Mouse (Mus musculus) thymus, adult 18-20 months (tissue): ENCODE measurements around the gene Golph3l.
A peak's percentile ranks its signal among the peaks of the same experiment; 100 is the strongest.

Experiments used
- DNase-seq, 2 experiments: peaks; one replicate each; pipeline ENCODE4 v3.0.0; 2022; ENCODE audit warnings: mixed read lengths in 2 of 2

Gene Golph3l

DNA sequence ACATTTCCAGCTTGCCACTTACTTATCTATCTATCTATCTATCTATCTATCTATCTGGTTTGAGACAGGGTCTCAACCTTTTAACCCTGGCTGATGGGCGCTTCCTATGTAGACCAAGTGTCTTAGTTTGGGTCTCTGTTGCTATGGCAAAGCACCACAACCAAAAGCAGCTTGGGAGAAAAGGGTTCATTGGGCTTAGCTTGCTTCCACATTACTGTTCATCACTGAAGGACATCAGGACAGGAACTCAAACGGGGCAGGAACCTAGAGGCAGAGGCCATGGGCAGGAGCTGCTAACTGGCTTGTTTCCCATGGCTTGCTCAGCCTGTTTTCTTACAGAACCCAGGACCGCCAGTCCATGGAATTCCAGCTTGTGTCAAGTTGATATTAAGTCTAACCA, 68.4 kb downstream of the Golph3l start:
- DNase-seq: no peak

GRCm38 (mm10) chr3:95657711-95658110, 69.0 kb downstream of the Golph3l start:
- DNase-seq: no peak

DNA sequence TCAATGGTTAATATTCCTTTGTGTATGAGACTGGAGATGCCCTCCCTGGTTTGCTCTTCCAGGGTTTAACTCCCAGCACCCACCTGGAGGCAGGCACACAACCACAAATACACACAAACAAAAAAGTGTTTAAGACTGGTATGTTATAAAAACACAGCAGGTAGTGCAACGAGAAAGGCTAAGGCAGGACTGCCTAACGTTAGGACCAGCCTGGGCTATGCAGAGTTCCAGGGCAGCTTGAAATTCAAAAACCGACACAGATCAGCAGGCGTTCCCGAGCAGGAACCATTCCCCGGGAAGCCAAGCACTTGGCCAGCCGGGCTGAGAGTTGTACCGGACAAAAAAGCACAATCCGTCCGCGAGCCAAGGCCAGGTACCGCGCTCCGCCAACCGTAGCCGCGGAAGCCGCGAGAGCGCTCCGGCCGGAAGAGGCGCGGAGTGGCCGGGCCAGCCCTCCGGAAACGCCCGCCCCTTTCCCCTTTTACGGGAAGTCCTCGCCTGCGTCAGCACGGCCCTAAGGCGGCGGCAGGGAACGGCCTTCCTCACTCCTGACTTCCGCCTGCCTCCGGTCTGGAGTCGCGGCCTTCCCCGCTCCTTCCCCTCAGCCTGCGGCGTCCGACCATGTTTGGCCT, 69.6 kb downstream of the Golph3l start, which contains the start of gene Mcl1:
TSS of gene Mcl1 (plus strand) at position 553 of the 632 bp plus-strand sequence.
- DNase-seq: peak; percentile 90 to 91

- DNase-seq: peak; percentile 71 to 86
Measured at GRCm38 (mm10) chr3:95658868-95659712, 70.4 kb downstream of the Golph3l start.

GRCm38 (mm10) chr3:95659948-95660347, 71.2 kb downstream of the Golph3l start:
- DNase-seq: no peak

GRCm38 (mm10) chr3:95660788-95661478, 72.2 kb downstream of the Golph3l start:
- DNase-seq: no peak

- no peak for DNase-seq
Measured at GRCm38 (mm10) chr3:95661945-95662715, 73.4 kb downstream of the Golph3l start.

GRCm38 (mm10) chr3:95662724-95663449, 74.2 kb downstream of the Golph3l start:
- DNase-seq: no peak

DNA sequence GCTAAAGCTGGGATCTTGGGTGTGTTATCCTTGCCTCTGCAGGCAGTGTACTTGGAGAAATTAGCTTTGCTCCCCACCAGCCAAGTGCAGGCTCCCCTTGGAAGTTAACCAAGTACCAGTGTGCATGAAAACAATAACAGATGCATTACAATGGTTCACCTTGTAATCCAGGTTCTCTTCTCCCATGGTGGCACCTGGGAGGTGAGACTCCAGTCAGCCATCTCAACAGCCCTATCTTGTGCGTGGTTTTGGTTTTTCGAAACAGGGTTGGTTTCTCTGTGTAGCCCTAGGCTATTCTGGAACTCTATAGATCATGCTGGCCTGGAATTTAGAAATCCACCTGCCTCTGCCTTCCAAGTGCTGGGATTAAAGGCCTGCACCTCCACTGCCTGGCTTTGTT, 74.8 kb downstream of the Golph3l start:
- DNase-seq: no peak

- DNase-seq: no peak
Measured at GRCm38 (mm10) chr3:95663969-95664608, 75.4 kb downstream of the Golph3l start.

DNA sequence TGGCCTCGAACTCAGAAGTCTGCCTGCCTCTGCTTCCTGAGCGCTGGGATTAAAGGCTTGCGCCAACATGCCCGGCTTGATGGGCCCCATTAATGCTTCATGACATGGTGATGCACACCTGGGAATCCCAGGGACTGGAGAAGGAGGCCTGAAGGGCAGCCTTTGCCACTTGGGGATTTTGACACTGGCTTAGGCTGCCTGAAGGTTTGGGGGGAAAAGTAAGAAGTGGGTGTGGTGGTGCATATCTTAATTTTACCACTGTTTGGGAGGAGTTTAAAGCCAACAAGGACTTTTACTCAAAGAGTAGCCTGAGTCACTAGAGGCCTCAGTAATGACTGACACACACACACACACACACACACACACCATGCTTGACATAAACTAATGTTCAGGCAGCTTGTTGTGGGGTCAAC, 76.2 kb downstream of the Golph3l start:
- DNase-seq: no peak

GRCm38 (mm10) chr3:95666124-95666844, 77.5 kb downstream of the Golph3l start:
- DNase-seq: peak; percentile 60 to 79

GRCm38 (mm10) chr3:95667521-95667920, 78.8 kb downstream of the Golph3l start:
- no peak for DNase-seq

GRCm38 (mm10) chr3:95668026-95668425, 79.3 kb downstream of the Golph3l start:
- DNase-seq: no peak
